12 mouse cellular contexts compared by ENCODE assay signal in the genomic region with DNA sequence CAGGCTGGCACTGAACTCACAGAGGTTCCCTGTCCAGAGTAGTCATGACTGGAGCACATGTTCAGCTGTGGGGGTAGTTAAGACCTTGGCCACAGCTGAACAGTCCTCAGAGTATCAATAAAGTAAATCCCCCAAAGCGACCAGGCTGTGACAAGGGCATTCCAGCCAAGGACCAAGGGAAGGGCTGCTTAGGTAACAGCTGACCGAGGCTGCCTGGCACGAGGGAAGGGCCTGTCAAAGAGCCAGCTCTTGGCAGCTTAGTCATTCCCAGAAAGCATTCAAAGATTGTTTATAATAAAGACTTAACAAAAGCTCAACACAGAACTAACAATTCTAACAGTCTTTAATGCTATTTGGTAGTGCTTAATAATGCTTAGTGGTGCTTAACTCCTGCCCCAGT. TPM values are rescaled to one million over a fixed set of nuclear protein-coding genes. Genes with fewer than 3 reads are reported as not detected.
DNase-seq lines count a peak whose midpoint lies in the region; ATAC-seq lines count a peak whose summit lies in the region.
"Had no signal": no experiment of that assay in that cellular context is flagged by ENCODE, and none has a peak within 500 bp of the region (broad histone marks: within the 10 kb centered on the region; RNA-seq: fewer than 3 reads in every experiment).

No protein-coding gene starts in this region.

- H3K4me2 ChIP-seq in heart, embryonic 11.5 days = no peak overlapping the region
- H3K4me2 ChIP-seq in lung, embryonic 16.5 days (ENCODE audit: low read depth, low read length) = no peak overlapping the region
- H3K4me2 ChIP-seq: limb, embryonic 12.5 days; neural tube, embryonic 15.5 days had no signal

- no peaks in the 10 kb centered on the region for H3K27me3 ChIP-seq in heart, embryonic 11.5 days (ENCODE audit: control insufficient read depth, insufficient read depth, low read length)
- H3K27me3 ChIP-seq in lung, embryonic 16.5 days (ENCODE audit: control insufficient read depth, insufficient read depth, low read depth, low read length) = no peaks in the 10 kb centered on the region
- H3K27me3 ChIP-seq: neural tube, embryonic 15.5 days had no signal

- WGBS in heart, embryonic 11.5 days (ENCODE audit: insufficient replicate concordance) = 91% methylated on average over 3 of the region's 3 CpGs
- 32% methylated on average over 3 of the region's 3 CpGs for WGBS in lung, embryonic 16.5 days

- no peaks in the 10 kb centered on the region for H3K4me1 ChIP-seq in heart, embryonic 11.5 days (ENCODE audit: control insufficient read depth, insufficient read depth, low read length)
- H3K4me1 ChIP-seq in lung, embryonic 16.5 days (replicated peaks; ENCODE audit: control insufficient read depth, insufficient read depth, low read length) = peaks cover 6% of the 10 kb centered on the region

- no peak overlapping the region for H3K9ac ChIP-seq in heart, embryonic 11.5 days (ENCODE audit: low read depth, low read length)
- H3K9ac ChIP-seq in lung, embryonic 16.5 days (ENCODE audit: low read length) = no peak overlapping the region
- H3K9ac ChIP-seq: limb, embryonic 12.5 days; neural tube, embryonic 15.5 days had no signal

- no peak overlapping the region for H3K4me3 ChIP-seq in heart, embryonic 11.5 days (ENCODE audit: low read depth, low read length)
- H3K4me3 ChIP-seq in lung, embryonic 16.5 days (ENCODE audit: low read length) = no peak overlapping the region
- H3K4me3 ChIP-seq: heart, adult 2 months; limb, embryonic 12.5 days; neural tube, embryonic 15.5 days had no signal

- peak; percentile 84 for DNase-seq in heart, adult 11 months
- peak; percentile 38 for DNase-seq in urinary bladder, postnatal 25 days (ENCODE audit: low spot score)
- DNase-seq in urinary bladder, postnatal 10 days (ENCODE audit: low spot score) = no peak
- no peak for DNase-seq in left cerebral cortex, adult 11 months (ENCODE audit: low spot score)
- DNase-seq in left cerebral cortex, adult 8-10 months (ENCODE audit: low spot score in 2 of 2) = no peak
- DNase-seq: cerebellum, adult 9-11 months had no signal

- no peak for ATAC-seq in heart, embryonic 11.5 days (replicated peaks; ENCODE audit: insufficient number of reproducible peaks, low FRiP score, low TSS enrichment)
- ATAC-seq in lung, embryonic 16.5 days (ENCODE audit: low read depth) = 0 out of 2 replicates have a peak, but pooled peaks have one; percentile 28
- ATAC-seq in frontal cortex, adult (ENCODE audit: low TSS enrichment) = no peak

- no peaks in the 10 kb centered on the region for H3K9me3 ChIP-seq in heart, embryonic 11.5 days (replicated peaks; ENCODE audit: control insufficient read depth, low read length)
- H3K9me3 ChIP-seq in lung, embryonic 16.5 days (ENCODE audit: control insufficient read depth, low read length) = no peaks in the 10 kb centered on the region
- H3K9me3 ChIP-seq: limb, embryonic 12.5 days; neural tube, embryonic 15.5 days had no signal

- no peak overlapping the region for H3K27ac ChIP-seq in heart, embryonic 11.5 days (ENCODE audit: low read depth, low read length)
- H3K27ac ChIP-seq in lung, embryonic 16.5 days (ENCODE audit: low read length) = peak overlapping the region; percentile 42; the same call in 1 of the 2 replicates
- H3K27ac ChIP-seq: heart, adult 2 months; limb, embryonic 12.5 days; neural tube, embryonic 15.5 days had no signal

- no peaks in the 10 kb centered on the region for H3K36me3 ChIP-seq in heart, embryonic 11.5 days (ENCODE audit: control insufficient read depth, insufficient read depth, low read length)
- H3K36me3 ChIP-seq in lung, embryonic 16.5 days (ENCODE audit: control insufficient read depth, insufficient read depth, low read length) = no peaks in the 10 kb centered on the region
- H3K36me3 ChIP-seq: limb, embryonic 12.5 days; neural tube, embryonic 15.5 days had no signal

RNA-seq across cellular contexts. Expression of a gene that starts 22.7 kb away (rescaled TPM):
- 13.2 and 16.8 TPM in 2 replicates for polyA plus RNA-seq in heart, embryonic 11.5 days (2014; fragmentation: Nextera tagmentation; extraction: Ambion mirVana)
- 16.0 and 17.1 TPM in 2 replicates for polyA plus RNA-seq in lung, embryonic 16.5 days (2015; fragmentation: Nextera tagmentation; extraction: Ambion mirVana)
- total RNA-seq in left cerebral cortex, adult 8-10 months (2022) = 10 to 100 TPM; 11.8 to 13.6 (median 12.9) TPM

Comparison
In these comparisons a context has a peak if more than half of its experiments do, and no peak if none do; other contexts are left out.
1. DNase-seq: peak in heart, adult 11 months (single experiment) and urinary bladder, postnatal 25 days (single experiment); none in urinary bladder, postnatal 10 days (single experiment), left cerebral cortex, adult 11 months (single experiment) and left cerebral cortex, adult 8-10 months (0 of 2).